Mouse (Mus musculus): ENCODE measurements around the gene Fgb.

Fgb gene

GRCm38 (mm10) chr3:83049680-83050079 lies at the start of gene Fgb:
Gene Fgb (minus strand): TSS chr3:83049863.
- no peak for DNase-seq

GRCm38 (mm10) chr3:83099139-83099538 lies 49.5 kb upstream of the Fgb start:
- DNase-seq, result no peak

DNA sequence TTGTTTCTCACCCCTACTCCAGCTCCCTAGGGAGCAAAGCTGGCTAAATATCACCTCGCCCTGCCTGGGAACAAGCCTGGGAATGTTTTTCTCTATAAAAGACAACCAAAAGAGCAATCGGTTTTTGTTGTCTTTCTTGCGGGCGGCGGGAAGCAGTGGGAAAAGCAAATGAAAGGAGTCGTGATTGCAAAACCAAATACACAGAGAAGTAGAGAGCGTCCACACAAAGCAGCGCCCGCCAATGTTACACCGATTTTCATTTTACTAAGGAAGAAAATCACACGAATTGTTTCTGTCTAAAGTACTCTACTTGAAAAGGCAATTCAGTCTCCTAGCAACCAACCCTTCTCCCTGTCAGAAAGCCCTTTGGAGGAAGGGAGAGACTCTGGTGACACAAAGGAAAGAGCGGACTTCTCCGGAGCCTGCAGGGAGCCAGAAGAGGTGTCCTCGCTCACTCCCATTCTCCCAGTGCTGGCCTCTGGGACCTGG lies 48.9 kb upstream of the Fgb start:
- no peak for DNase-seq

- no peak for DNase-seq
These were observed 47.9 kb upstream of the Fgb start for GRCm38 (mm10) chr3:83097586-83097985.

- peak; percentile 31 for DNase-seq
These were observed 30.9 kb upstream of the Fgb start for GRCm38 (mm10) chr3:83080567-83081055.

GRCm38 (mm10) chr3:83076563-83076962 lies 26.9 kb upstream of the Fgb start:
- no peak for DNase-seq

DNA sequence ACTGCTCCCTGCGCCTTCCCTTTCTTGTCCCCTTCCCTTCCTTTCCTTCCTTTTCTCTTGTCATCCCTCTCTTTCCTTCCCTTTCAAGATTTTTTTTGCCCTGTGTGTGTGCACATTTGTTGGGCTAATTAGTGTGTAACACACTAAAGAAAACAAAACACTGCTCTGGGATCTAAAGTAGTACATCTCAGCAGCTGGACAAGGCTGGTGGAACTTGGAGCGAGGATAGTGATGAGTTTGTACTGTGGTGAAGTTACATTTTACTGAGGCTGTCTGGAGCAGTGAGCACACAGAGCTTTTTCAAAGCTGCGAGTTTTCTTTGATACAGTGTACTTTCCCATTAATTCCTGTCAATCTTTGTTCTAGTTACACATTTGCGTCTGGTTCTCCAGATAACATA lies 20.6 kb upstream of the Fgb start:
- DNase-seq, result no peak

GRCm38 (mm10) chr3:83068869-83069268 lies 19.2 kb upstream of the Fgb start:
- DNase-seq, result no peak

GRCm38 (mm10) chr3:83067920-83068319 lies 18.3 kb upstream of the Fgb start:
- DNase-seq, result no peak

GRCm38 (mm10) chr3:83057046-83057445 lies 7.4 kb upstream of the Fgb start:
- no peak for DNase-seq

- peak; percentile 97 for DNase-seq
These were observed 5.8 kb upstream of the Fgb start, which contains the start of gene Plrg1 for GRCm38 (mm10) chr3:83055281-83056038. Gene Plrg1 (plus strand): TSS chr3:83055522.

- DNase-seq, result no peak
These were observed 5.1 kb upstream of the Fgb start for GRCm38 (mm10) chr3:83054759-83055158.

DNA sequence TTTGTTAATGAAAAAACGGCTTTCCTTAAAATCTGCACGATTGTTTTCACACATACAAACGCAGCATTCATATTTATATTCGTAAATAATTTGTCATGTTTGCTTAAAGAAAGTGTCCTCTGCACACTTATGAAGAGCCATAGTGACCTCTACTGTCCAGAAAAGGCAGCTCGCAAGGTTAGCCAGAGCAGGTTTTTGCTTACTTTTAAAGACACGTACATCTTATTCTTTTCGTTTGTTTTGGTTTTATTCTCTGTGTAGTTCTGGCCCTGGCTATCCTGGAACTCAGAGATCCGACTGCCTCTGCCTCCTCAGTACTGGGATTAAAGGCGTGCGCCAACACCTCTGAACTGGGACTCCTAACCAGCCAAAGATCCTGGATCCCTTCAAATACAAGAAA lies 4.1 kb upstream of the Fgb start:
- DNase-seq, result peak; percentile 26

- no peak for DNase-seq
These were observed 3.5 kb upstream of the Fgb start for GRCm38 (mm10) chr3:83053126-83053525.

- no peak for DNase-seq
These were observed 2.4 kb upstream of the Fgb start for GRCm38 (mm10) chr3:83052102-83052501.

- DNase-seq, result no peak
These were observed 998 bp upstream of the Fgb start for GRCm38 (mm10) chr3:83050661-83051060.

DNA sequence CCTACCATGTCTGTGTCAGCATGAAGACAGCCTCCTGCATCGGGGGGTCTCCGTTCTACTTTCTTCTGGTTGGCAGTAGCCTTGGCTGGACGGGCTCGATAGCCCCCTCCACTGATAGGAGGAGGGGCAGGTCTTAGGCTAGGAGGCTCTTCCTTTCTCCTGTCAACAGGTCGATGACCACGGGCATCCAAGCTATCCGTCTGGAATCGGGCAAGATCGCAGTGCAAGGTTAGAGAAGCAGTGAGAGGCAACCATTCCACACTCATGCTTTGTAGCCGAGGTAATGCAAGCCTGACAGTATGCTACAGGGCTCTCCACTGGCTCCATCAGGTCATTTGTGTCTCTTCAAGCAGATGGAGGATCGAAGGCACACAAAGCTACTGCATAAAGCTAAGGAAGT lies 3.0 kb downstream of the Fgb start:
- DNase-seq, result no peak

GRCm38 (mm10) chr3:83042451-83042850 lies 7.2 kb downstream of the Fgb start:
- DNase-seq, result no peak

- no peak for DNase-seq
These were observed 10.0 kb downstream of the Fgb start for GRCm38 (mm10) chr3:83039666-83040065.

- DNase-seq, result no peak
These were observed 10.8 kb downstream of the Fgb start for GRCm38 (mm10) chr3:83038865-83039264.

DNA sequence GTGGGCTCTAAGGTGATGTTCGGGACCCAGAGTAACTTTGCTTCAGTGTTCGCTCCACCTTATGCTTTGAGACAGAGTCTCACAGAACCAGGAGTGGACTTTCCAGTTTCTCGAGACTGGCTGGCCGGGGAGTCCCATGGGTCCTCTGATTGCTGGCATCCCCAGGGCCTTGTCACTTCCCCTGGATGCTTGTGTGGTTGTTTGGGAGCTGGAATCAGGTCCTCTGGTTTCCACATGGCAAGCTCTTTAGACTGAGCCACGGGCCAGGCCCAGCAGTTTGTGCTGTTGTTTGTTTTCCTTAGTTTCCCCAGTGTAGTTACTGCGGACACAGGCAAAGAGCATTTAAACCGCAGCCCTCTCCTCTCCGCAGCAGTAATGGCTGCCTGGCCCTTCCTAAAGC lies 15.9 kb downstream of the Fgb start:
- DNase-seq, result no peak

- DNase-seq, result no peak
These were observed 16.8 kb downstream of the Fgb start for GRCm38 (mm10) chr3:83032746-83033308.

- DNase-seq, result no peak
These were observed 19.3 kb downstream of the Fgb start for GRCm38 (mm10) chr3:83030331-83030730.

DNA sequence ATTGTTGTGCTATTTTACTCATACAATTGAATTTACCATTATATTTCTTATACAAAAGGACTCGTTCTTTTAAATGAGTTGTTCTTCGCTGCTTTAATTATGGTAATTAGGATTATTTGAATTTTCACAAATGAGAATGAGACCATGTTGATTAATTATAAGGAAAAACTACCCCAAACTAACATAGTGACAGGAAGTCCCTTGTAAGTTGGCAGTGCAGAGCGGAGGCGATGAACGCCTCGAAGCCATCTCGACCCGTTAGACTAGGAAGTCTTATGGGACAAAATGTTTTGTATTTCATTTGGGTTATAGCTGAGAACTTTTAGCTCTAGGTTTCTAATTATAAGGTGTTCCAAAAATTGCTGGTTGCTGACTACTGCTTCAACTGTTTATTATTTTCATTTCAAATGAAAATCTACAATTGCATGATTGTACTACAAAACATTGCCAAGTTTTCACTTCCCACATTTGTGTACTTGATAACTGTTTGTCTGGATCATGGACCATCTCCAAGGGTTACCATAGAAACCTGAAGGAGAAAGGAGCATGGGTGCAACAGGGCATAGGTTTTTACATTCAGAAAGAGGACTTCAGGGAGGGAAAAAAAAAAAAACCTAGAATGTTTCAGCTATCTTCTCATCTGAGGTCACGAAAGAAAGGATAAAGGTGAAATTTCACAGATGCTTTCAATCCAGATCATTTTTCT lies 22.0 kb downstream of the Fgb start:
- DNase-seq, result no peak

Measured in kidney, adult 11 months (tissue).